11 mouse cellular contexts compared by ENCODE assay signal in genomic region chr9:117089409-117090147, GRCm38 (mm10).
DNase-seq lines count a peak whose midpoint lies in the region.
"Had no signal": no experiment of that assay in that cellular context is flagged by ENCODE, and none has a peak within 500 bp of the region (broad histone marks: within the 10 kb centered on the region; RNA-seq: fewer than 3 reads in every experiment).

No protein-coding gene starts in this region.

- H3K4me1 ChIP-seq in limb, embryonic 10.5 days: peaks cover 7% of the 10 kb centered on the region; the same call in 1 of the 2 replicates
- H3K4me1 ChIP-seq: stomach, embryonic 15.5 days had no signal

- no peak overlapping the region for H3K4me3 ChIP-seq in limb, embryonic 10.5 days
- H3K4me3 ChIP-seq: stomach, embryonic 15.5 days had no signal

- 94% methylated on average over 12 of the region's 12 CpGs for WGBS in limb, embryonic 10.5 days

- H3K36me3 ChIP-seq in limb, embryonic 10.5 days: 0 out of 2 replicates have a peak, but pooled peaks cover 10% of the 10 kb centered on the region
- H3K36me3 ChIP-seq: stomach, embryonic 15.5 days had no signal

- no peaks in the 10 kb centered on the region for H3K9me3 ChIP-seq in limb, embryonic 10.5 days (replicated peaks)
- H3K9me3 ChIP-seq: stomach, embryonic 15.5 days had no signal

- no peaks in the 10 kb centered on the region for H3K27me3 ChIP-seq in limb, embryonic 10.5 days (ENCODE audit: low read depth, poor library complexity, severe bottlenecking)
- H3K27me3 ChIP-seq: stomach, embryonic 15.5 days had no signal

- no peak overlapping the region for H3K27ac ChIP-seq in limb, embryonic 10.5 days
- H3K27ac ChIP-seq: kidney, postnatal 0 days; stomach, embryonic 15.5 days had no signal

- peak; percentile 12 for DNase-seq in layer of hippocampus, adult 11-12 months (ENCODE audit: low spot score)
- no peak for DNase-seq in layer of hippocampus, adult 9-10 months (ENCODE audit: low spot score)
- DNase-seq in Muller cell, postnatal 12 days (ENCODE audit: inconsistent ontology term): peak; percentile 87
- peak; percentile 61 for DNase-seq in adrenal gland, postnatal 25 days
- peak; percentile 59 for DNase-seq in fat pad, adult 2 months (ENCODE audit: extremely low read depth, low read depth, low spot score)
- no peak for DNase-seq in urinary bladder, postnatal 4 days (ENCODE audit: low spot score in 2 of 2)
- DNase-seq in left cerebral cortex, adult 18-20 months (ENCODE audit: low spot score in 2 of 2): no peak
- no peak for DNase-seq in limb, embryonic 10.5 days (ENCODE audit: low spot score)
- DNase-seq: liver, postnatal 0 days had no signal

Comparison
In these comparisons a context has a peak if more than half of its experiments do, and no peak if none do; other contexts are left out.
1. DNase-seq: peak in layer of hippocampus, adult 11-12 months (single experiment), Muller cell, postnatal 12 days (single experiment), adrenal gland, postnatal 25 days (single experiment) and fat pad, adult 2 months (single experiment); none in layer of hippocampus, adult 9-10 months (single experiment), urinary bladder, postnatal 4 days (0 of 2), left cerebral cortex, adult 18-20 months (0 of 2) and limb, embryonic 10.5 days (single experiment).